Mouse (Mus musculus) C2C12 (cell line): ENCODE measurements around the gene Thumpd1.

Experiments
- CTCF ChIP-seq: IDR thresholded peaks from one replicate; pipeline ENCODE4 v1.5.1; 2011; ENCODE audit not compliant: control insufficient read depth, insufficient read depth, insufficient read length
- MAX ChIP-seq: IDR thresholded peaks from one replicate; pipeline ENCODE4 v1.6.1; 2011; ENCODE audit warnings: mild to moderate bottlenecking, control low read depth
- MYOD1 ChIP-seq: IDR thresholded peaks from one replicate; pipeline ENCODE4 v1.6.1; 2011; ENCODE audit warnings: low read depth; ENCODE audit not compliant: control insufficient read depth, insufficient read length
- MYOG ChIP-seq: IDR thresholded peaks from one replicate; pipeline ENCODE4 v1.6.1; 2011; ENCODE audit not compliant: control insufficient read depth, insufficient read length; ENCODE audit errors: extremely low read depth

GRCm38 (mm10) chr7:119680107-119680506 lies 40.5 kb downstream of the Thumpd1 start:
- no peak for TF ChIP-seq CTCF
- no peak for TF ChIP-seq MAX
- TF ChIP-seq MYOD1: no peak
- TF ChIP-seq MYOG: no peak
